Mouse (Mus musculus) kidney, postnatal 25 days (tissue): Measurements from ENCODE around the gene Rps3.

Experiments used
- DNase-seq, 2 experiments: peaks; one replicate each; pipeline ENCODE4 v3.0.0; 2021; ENCODE audit warnings: mixed read lengths in 2 of 2

Rps3 gene

GRCm38 (mm10) chr7:99475562-99475911, 8.0 kb downstream of the Rps3 start:
- DNase-seq: no peak

GRCm38 (mm10) chr7:99474836-99475561, 8.5 kb downstream of the Rps3 start:
- peak in 1 of 2 experiments; percentile 27 for DNase-seq

GRCm38 (mm10) chr7:99473638-99474407, 9.7 kb downstream of the Rps3 start:
- peak in 1 of 2 experiments; percentile 42 for DNase-seq

- DNase-seq: no peak
Observed at GRCm38 (mm10) chr7:99471578-99471977, 12.0 kb downstream of the Rps3 start.

DNA sequence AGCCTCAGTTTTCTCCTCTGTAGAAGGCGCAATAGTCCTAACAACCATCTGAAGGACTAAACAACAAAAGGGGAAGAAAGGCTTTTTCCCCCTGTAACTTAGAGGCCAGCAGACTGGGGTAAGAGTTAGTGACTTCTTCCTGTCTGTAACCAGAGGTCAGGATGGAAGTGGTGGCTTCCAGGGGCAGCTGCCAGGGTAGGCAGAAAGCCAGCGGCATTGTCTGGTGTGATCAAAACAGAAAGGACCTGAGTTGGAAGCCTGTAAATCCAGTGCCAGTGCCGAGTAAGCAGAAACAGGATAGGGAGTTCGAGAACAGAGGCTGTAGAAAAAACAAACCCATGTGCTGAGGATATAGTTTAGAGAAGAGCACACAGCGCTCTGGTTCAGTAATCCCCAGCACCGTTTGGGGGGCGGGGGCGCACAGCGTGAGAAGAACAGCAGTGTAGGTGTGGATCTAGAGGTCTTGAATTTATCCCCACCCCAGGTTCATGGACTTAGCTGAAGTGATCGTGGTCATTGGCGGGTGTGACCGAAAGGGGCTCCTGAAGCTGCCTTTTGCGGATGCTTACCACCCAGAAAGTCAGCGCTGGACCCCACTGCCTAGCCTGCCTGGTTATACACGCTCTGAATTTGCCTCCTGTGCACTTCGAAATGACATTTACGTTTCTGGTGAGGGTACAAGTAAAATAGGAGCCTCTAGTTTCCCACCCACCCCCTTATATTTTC, 13.7 kb downstream of the Rps3 start:
- peak; percentile 59 to 60 for DNase-seq

GRCm38 (mm10) chr7:99468283-99469132, 15.0 kb downstream of the Rps3 start:
- DNase-seq: peak; percentile 51 to 79

DNA sequence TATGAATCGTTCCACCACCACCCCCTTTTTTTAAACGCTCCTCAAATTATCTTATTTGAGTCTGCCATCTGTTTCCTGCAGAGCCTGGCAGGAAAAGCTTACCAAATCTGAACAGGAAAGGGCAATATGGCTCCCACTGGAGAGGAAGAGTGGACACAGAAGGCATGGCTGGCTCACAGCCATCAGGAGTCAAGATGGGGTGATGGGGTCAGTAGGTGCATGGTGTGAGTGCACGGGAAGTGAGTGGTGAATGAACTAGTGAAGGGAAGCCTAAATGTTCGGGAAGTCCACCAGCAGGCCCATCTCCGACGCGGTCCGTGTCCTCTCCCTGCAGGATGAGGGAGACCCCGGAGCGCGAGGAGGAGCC, 15.6 kb downstream of the Rps3 start:
- peak; percentile 54 to 74 for DNase-seq

DNA sequence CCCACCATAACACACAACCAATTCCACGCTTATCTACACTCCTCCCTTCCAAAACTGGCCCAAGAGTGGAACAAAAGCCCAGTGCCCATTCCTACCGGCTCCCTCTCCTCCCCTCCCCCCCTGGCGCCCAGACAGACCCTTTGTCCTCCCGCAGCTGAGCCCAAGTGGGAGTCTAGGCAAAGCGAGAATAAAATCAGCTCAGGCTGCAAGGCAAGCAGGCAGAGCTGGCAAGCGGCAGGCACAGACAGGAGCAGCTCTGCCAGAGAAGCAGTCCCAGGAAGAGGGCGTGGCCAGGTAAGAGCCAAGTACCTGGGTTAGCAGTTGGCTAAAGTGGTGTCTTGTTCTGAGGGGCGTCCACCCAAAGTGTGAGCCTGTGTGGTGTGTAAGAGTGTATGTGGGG, 17.7 kb downstream of the Rps3 start, which contains the start of gene Klhl35:
Klhl35 (plus strand) TSS at position 194 of the 400 bp plus-strand sequence.
- DNase-seq: peak; percentile 30 to 52

GRCm38 (mm10) chr7:99463120-99463519, 20.4 kb downstream of the Rps3 start:
- no peak for DNase-seq

DNA sequence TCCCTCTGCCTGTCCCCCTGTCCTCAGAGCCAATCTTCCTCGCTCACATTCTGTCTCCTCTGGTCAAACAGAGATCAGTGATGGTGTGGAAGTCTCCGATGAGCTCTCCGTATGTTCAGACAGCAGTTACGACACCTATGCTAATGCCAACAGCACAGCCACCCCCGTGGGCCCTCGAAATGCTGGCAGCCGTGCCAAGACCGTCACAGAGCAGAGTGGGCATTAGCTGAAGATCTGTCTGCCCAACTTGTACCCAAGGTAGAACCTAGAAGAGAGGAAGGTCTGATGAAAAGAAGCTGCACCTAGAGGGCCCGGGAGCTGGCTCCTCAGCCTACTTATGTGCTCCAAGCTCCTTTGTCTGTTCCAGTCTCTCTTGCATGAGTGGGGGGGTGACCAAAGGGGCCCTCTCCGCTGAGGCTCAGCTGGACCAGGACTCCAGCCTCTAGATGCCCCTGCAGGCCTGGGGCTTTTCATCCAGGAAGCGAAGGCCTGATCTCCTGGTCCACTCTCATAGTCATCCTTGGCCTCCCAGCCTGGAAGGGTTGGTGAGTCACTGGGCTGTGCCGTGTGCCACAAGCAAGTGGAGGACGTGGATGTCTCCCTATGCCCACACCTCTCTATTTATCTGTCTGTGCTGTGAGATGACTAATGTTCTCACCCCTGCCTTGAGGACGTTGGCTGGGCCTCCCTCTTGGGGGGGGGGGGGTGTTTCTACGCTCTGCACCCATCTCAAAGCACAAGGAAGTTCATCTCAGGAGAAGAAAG, 23.5 kb downstream of the Rps3 start:
- DNase-seq: no peak

DNA sequence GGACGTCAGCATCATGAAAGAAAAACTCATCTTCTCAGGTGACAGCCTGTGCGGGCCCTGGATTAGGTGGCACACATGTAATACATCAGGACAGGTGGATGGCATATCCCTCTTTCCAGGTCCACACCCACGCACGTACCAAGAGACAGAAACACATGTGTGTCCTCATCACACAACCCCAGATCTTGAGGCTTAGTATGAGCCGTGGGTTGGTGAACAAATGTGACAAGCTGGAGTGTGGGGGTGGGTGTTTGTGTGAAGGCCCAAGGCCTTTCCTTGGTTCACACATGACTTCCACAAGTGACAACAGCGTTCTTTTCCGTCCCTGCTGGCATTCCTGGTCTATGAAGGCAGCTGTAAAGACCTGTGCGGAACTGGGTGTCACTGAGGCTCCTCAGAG, 24.7 kb downstream of the Rps3 start:
- DNase-seq: no peak

- no peak for DNase-seq
Observed at GRCm38 (mm10) chr7:99454044-99454443, 29.5 kb downstream of the Rps3 start.

DNA sequence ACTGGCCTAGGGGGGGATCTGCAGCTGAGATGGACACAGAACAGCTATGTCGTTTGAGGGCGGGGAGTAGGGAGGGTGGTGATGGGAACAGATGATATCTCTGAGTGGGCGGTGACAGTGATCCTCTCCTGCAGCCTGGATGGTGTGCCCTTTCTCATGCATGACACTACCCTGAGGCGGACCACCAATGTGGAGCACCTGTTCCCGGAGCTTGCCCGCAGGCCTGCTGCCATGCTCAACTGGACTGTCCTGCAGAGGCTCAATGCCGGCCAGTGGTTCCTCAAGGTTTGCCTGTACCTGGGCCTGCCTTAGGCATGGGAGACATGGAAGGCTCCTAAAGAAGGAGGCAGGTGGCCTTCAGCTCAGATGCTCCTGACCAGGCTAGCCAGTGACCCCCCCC, 30.7 kb downstream of the Rps3 start:
- DNase-seq: no peak

GRCm38 (mm10) chr7:99450703-99451102, 32.8 kb downstream of the Rps3 start:
- peak; percentile 64 to 86 for DNase-seq

- no peak for DNase-seq
Observed at GRCm38 (mm10) chr7:99449751-99450150, 33.8 kb downstream of the Rps3 start.

DNA sequence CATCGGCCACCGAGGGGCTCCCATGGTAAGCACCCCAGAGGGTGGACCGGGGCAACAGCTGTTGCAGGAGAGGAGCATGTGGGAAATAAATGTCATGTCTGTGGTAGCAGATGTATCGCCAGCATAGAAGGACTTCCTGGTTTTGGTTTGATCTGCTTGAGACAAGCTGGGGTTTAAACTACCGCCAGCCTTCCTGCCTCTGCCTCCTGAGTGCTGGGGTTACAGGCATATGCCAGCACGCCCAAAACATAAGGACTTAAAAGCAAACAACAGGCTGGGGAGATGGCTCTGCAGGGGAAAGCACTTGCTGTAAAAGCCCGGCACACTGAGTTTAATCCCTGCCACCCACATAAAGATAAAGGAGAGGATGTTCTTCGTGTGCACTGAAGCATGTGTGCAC, 34.5 kb downstream of the Rps3 start:
- no peak for DNase-seq

DNA sequence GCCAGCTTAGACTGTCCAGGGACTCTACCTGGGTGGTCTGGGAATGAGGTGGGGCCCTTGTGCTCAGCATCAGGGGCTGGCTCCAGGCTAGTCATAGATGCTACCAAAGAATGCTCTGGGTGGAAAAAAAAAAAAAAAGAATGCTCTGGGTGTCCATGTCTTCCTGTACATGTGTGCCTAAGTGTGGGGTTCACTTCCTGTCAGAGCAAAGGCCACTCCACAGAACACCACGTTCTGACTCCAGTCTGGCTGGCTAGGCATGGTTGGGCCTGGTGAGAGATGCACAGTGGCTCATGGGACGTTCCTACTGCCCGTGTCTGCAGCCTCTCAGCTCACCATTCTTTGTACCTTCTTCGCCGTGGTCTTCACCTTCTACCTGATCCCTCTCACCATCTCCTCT, 34.9 kb downstream of the Rps3 start:
- DNase-seq: no peak

DNA sequence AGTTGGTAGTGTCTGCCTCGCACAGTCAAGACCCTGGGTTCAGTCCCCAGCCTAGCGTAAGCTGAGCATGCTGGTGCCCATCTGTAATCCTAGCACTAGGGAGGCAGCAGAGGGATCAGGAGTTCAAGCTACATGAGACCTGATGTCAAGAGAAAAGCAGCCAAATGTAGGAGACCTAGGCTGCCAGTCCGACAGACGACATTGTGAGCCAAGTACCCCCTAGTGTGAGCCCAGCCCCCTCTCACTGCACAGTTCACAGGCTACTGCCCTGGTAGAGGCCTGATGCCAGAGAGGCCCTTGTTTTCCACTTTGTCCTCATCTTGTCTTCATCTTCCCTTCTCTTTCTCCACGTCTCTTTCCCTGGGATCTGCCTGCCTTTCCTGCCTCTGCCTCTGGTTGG, 36.2 kb downstream of the Rps3 start:
- DNase-seq: no peak

DNA sequence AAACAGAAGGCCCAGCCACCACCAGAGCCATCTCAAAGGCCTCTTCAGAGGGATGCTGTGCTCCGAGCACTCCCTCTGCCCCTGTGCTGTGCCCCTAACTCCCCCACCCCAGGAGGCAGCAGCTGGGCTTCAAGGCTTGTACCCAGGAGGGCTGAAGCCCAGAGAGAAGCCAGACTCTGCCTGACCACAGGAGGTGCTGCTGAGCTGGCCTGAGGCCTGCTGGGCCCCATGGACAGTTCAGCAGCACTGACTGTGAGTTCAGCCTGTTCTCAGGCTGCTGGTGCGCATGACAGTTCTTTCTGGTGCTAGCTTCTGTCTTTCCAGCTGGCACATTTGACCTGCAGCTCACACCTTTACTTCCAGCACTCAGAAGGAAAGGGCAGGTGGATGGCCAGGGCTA, 37.7 kb downstream of the Rps3 start:
- DNase-seq: no peak

- peak in 1 of 2 experiments; percentile 30 for DNase-seq
Observed at GRCm38 (mm10) chr7:99444012-99444411, 39.5 kb downstream of the Rps3 start.

DNA sequence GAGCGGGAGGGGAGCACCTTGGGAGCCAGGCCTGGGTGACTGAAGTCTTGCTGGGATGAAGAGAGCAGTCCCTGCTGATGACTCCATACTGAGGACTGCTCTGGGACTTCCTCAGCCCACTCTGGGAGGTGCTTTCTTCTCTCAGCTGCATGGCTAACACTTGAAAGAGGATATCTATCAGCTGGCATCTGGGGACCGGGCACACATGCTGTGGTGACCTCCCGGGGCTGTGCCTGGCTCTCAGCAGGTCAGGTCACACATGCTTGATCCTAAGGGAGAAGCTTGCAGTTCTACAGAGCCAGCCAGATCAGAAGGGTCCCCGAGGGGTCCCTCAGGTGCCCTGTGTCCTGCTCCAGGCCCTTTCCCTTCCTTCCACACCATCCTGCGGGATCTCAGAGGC, 40.4 kb downstream of the Rps3 start:
- DNase-seq: no peak

- peak; percentile 81 to 93 for DNase-seq
Observed at GRCm38 (mm10) chr7:99441534-99442072, 41.9 kb downstream of the Rps3 start.
